In genomic region chr9:85769057-85769789, GRCm38 (mm10) we compare ENCODE assay signal across 22 mouse cellular contexts. TPM values are rescaled to one million over a fixed set of nuclear protein-coding genes. Genes with fewer than 3 reads are reported as not detected.
DNase-seq lines count a peak whose midpoint lies in the region; ATAC-seq and TF ChIP-seq lines count a peak whose summit lies in the region.
"Had no signal": no experiment of that assay in that cellular context is flagged by ENCODE, and none has a peak within 500 bp of the region (broad histone marks: within the 10 kb centered on the region; RNA-seq: fewer than 3 reads in every experiment).

No protein-coding gene starts in this region.

- WGBS in kidney, postnatal 0 days: 57% methylated on average over 12 of the region's 12 CpGs
- WGBS in lung, postnatal 0 days: 20% methylated on average over 12 of the region's 12 CpGs
- 35% methylated on average over 12 of the region's 12 CpGs for WGBS in liver, postnatal 0 days (ENCODE audit: insufficient replicate concordance)
- 33% methylated on average over 12 of the region's 12 CpGs for WGBS in stomach, embryonic 16.5 days

- H3K4me1 ChIP-seq in kidney, postnatal 0 days (replicated peaks; ENCODE audit: insufficient read depth, low read length): no peaks in the 10 kb centered on the region
- H3K4me1 ChIP-seq in lung, postnatal 0 days (ENCODE audit: insufficient read depth, low read depth, low read length): no peaks in the 10 kb centered on the region; the same call in 1 of the 2 replicates
- H3K4me1 ChIP-seq in liver, postnatal 0 days (ENCODE audit: insufficient read depth): no peaks in the 10 kb centered on the region
- H3K4me1 ChIP-seq in stomach, embryonic 16.5 days (ENCODE audit: control insufficient read depth, insufficient read depth, low read length): peaks cover 4% of the 10 kb centered on the region; the same call in 1 of the 2 replicates
- H3K4me1 ChIP-seq: heart, embryonic 15.5 days; hindbrain, embryonic 12.5 days; limb, embryonic 10.5 days had no signal

- DNase-seq in kidney, postnatal 0 days (ENCODE audit: low spot score): peak; percentile 17
- DNase-seq in kidney, adult 11 months: no peak
- DNase-seq in lung, postnatal 0 days (ENCODE audit: low spot score): peak; percentile 87
- DNase-seq in lung, postnatal 10 days: no peak
- DNase-seq in liver, postnatal 0 days: peak; percentile 24
- DNase-seq in ovary, postnatal 10 days (ENCODE audit: low spot score): no peak
- no peak for DNase-seq in frontal cortex, postnatal 36 days (ENCODE audit: low spot score in 2 of 2)
- DNase-seq: adrenal gland, adult 2 months; B cell, adult 2 months; cerebellum, adult 2 months; gastrocnemius, adult 2 months; heart, adult 18-20 months; kidney, postnatal 4 days; midbrain, embryonic 14.5 days; right cerebral cortex, postnatal 14 days; thymus, adult 18-20 months had no signal

- no peaks in the 10 kb centered on the region for H3K9me3 ChIP-seq in kidney, postnatal 0 days (replicated peaks; ENCODE audit: low read length)
- H3K9me3 ChIP-seq in lung, postnatal 0 days (ENCODE audit: low read length): no peaks in the 10 kb centered on the region
- H3K9me3 ChIP-seq in liver, postnatal 0 days (ENCODE audit: low read length): no peaks in the 10 kb centered on the region
- H3K9me3 ChIP-seq in stomach, embryonic 16.5 days (replicated peaks; ENCODE audit: control insufficient read depth, low read length): no peaks in the 10 kb centered on the region
- H3K9me3 ChIP-seq: heart, embryonic 15.5 days; hindbrain, embryonic 12.5 days; limb, embryonic 10.5 days; lung, embryonic 15.5 days had no signal

- no peak overlapping the region for H3K4me2 ChIP-seq in kidney, postnatal 0 days (ENCODE audit: low read length)
- H3K4me2 ChIP-seq in lung, postnatal 0 days (replicated peaks; ENCODE audit: low read depth, low read length): no peak overlapping the region; the same call in 1 of the 2 replicates
- H3K4me2 ChIP-seq in liver, postnatal 0 days (ENCODE audit: low read depth, low read length): peak overlapping the region; percentile 36; the same call in 1 of the 2 replicates
- no peak overlapping the region for H3K4me2 ChIP-seq in stomach, embryonic 16.5 days (ENCODE audit: low read depth, low read length)
- H3K4me2 ChIP-seq: heart, embryonic 15.5 days; hindbrain, embryonic 12.5 days; lung, embryonic 15.5 days had no signal

- no peak for ATAC-seq in kidney, postnatal 0 days (replicated peaks; ENCODE audit: low FRiP score, low read depth)
- peak; percentile 99 for ATAC-seq in lung, postnatal 0 days
- peak; percentile 97 for ATAC-seq in liver, postnatal 0 days
- ATAC-seq in stomach, embryonic 16.5 days (ENCODE audit: insufficient read depth, low FRiP score): peak; percentile 50; the same call in 1 of the 2 replicates
- ATAC-seq: forebrain, embryonic 14.5 days had no signal

- no peak for TF ChIP-seq CTCF in kidney, postnatal 0 days (IDR thresholded peaks at IDR 0.05; ENCODE audit: low read depth)
- TF ChIP-seq CTCF in lung, postnatal 0 days (IDR thresholded peaks at IDR 0.05): no peak
- TF ChIP-seq CTCF in liver, postnatal 0 days (IDR thresholded peaks at IDR 0.05; ENCODE audit: low read depth): no peak

- no peaks in the 10 kb centered on the region for H3K36me3 ChIP-seq in kidney, postnatal 0 days (ENCODE audit: insufficient read depth, low read length)
- no peaks in the 10 kb centered on the region for H3K36me3 ChIP-seq in lung, postnatal 0 days (ENCODE audit: insufficient read depth, low read length)
- H3K36me3 ChIP-seq in liver, postnatal 0 days (replicated peaks; ENCODE audit: insufficient read depth, low read length): no peaks in the 10 kb centered on the region
- no peaks in the 10 kb centered on the region for H3K36me3 ChIP-seq in stomach, embryonic 16.5 days (ENCODE audit: control insufficient read depth, insufficient read depth, low read length)
- H3K36me3 ChIP-seq: heart, embryonic 15.5 days; hindbrain, embryonic 12.5 days; limb, embryonic 10.5 days; lung, embryonic 15.5 days had no signal

- no peak overlapping the region for H3K9ac ChIP-seq in kidney, postnatal 0 days (ENCODE audit: low read depth, low read length)
- no peak overlapping the region for H3K9ac ChIP-seq in lung, postnatal 0 days (replicated peaks; ENCODE audit: low read depth)
- H3K9ac ChIP-seq in liver, postnatal 0 days (replicated peaks): no peak overlapping the region
- no peak overlapping the region for H3K9ac ChIP-seq in stomach, embryonic 16.5 days (ENCODE audit: low read length)
- H3K9ac ChIP-seq: heart, embryonic 15.5 days; hindbrain, embryonic 12.5 days; lung, embryonic 15.5 days had no signal

- H3K4me3 ChIP-seq in kidney, postnatal 0 days (replicated peaks; ENCODE audit: low read depth, low read length): no peak overlapping the region
- H3K4me3 ChIP-seq in lung, postnatal 0 days (ENCODE audit: low read depth, low read length): no peak overlapping the region
- no peak overlapping the region for H3K4me3 ChIP-seq in liver, postnatal 0 days (ENCODE audit: low read depth, low read length)
- no peak overlapping the region for H3K4me3 ChIP-seq in stomach, embryonic 16.5 days (replicated peaks; ENCODE audit: low read length)
- H3K4me3 ChIP-seq: gastrocnemius, adult 2 months; heart, embryonic 15.5 days; hindbrain, embryonic 12.5 days; limb, embryonic 10.5 days; lung, embryonic 15.5 days had no signal

- H3K27me3 ChIP-seq in kidney, postnatal 0 days (ENCODE audit: insufficient read depth, low read length): no peaks in the 10 kb centered on the region
- H3K27me3 ChIP-seq in lung, postnatal 0 days (replicated peaks; ENCODE audit: insufficient read depth, low read length): no peaks in the 10 kb centered on the region
- no peaks in the 10 kb centered on the region for H3K27me3 ChIP-seq in liver, postnatal 0 days (ENCODE audit: insufficient read depth, low read length)
- no peaks in the 10 kb centered on the region for H3K27me3 ChIP-seq in stomach, embryonic 16.5 days (ENCODE audit: control insufficient read depth, insufficient read depth, low read length)
- H3K27me3 ChIP-seq: heart, embryonic 15.5 days; hindbrain, embryonic 12.5 days; lung, embryonic 15.5 days had no signal

- TF ChIP-seq EP300 in lung, postnatal 0 days (IDR thresholded peaks at IDR 0.05): peak; percentile 90
- peak; percentile 76 for TF ChIP-seq EP300 in liver, postnatal 0 days (IDR thresholded peaks at IDR 0.05; ENCODE audit: low read depth)

- H3K27ac ChIP-seq in kidney, postnatal 0 days: no peak overlapping the region
- H3K27ac ChIP-seq in lung, postnatal 0 days (ENCODE audit: low read length): peak overlapping the region; percentile 76
- H3K27ac ChIP-seq in liver, postnatal 0 days (ENCODE audit: low read depth): peak overlapping the region; percentile 75
- H3K27ac ChIP-seq in stomach, embryonic 16.5 days (ENCODE audit: low read length): peak overlapping the region; percentile 27; the same call in 1 of the 2 replicates
- H3K27ac ChIP-seq: gastrocnemius, adult 2 months; heart, embryonic 15.5 days; hindbrain, embryonic 12.5 days; limb, embryonic 10.5 days; lung, embryonic 15.5 days had no signal

RNA-seq across cellular contexts. Expression of gene Ibtk, which starts 20.1 kb away (rescaled TPM):
- 20.0 and 21.4 TPM in 2 replicates for polyA plus RNA-seq in kidney, postnatal 0 days (2015; fragmentation: Nextera tagmentation; extraction: Ambion mirVana)
- 12.0 and 15.4 TPM in 2 replicates for polyA plus RNA-seq in lung, postnatal 0 days (2015; fragmentation: Nextera tagmentation; extraction: Ambion mirVana)
- polyA plus RNA-seq in liver, postnatal 0 days (2015; fragmentation: Nextera tagmentation; extraction: Ambion mirVana): 16.3 and 19.4 TPM in 2 replicates
- polyA plus RNA-seq in stomach, embryonic 16.5 days (2015; fragmentation: Nextera tagmentation; extraction: Ambion mirVana): 31.5 and 33.6 TPM in 2 replicates

Comparison
In these comparisons a context has a peak if more than half of its experiments do, and no peak if none do; other contexts are left out.
1. DNase-seq: peak in kidney, postnatal 0 days (single experiment), lung, postnatal 0 days (single experiment) and liver, postnatal 0 days (single experiment); none in kidney, adult 11 months (single experiment), lung, postnatal 10 days (single experiment), ovary, postnatal 10 days (single experiment) and frontal cortex, postnatal 36 days (0 of 2).